Mouse (Mus musculus): ENCODE results near the gene Wasf1. TPM values are rescaled to one million over a fixed set of nuclear protein-coding genes. Genes with fewer than 3 reads are reported as not detected.

The Wasf1 gene
- polyA plus RNA-seq, 1 experiment from 2014 or later = 55.3 TPM

- WGBS = 78% methylated on average over 5 of the region's 5 CpGs
- no peak for ATAC-seq (ENCODE audit: low FRiP score)
- H3K4me2 ChIP-seq = no peak overlapping the region
Observed at GRCm38 (mm10) chr10:40971256-40971655, 88.0 kb downstream of the Wasf1 start.

DNA sequence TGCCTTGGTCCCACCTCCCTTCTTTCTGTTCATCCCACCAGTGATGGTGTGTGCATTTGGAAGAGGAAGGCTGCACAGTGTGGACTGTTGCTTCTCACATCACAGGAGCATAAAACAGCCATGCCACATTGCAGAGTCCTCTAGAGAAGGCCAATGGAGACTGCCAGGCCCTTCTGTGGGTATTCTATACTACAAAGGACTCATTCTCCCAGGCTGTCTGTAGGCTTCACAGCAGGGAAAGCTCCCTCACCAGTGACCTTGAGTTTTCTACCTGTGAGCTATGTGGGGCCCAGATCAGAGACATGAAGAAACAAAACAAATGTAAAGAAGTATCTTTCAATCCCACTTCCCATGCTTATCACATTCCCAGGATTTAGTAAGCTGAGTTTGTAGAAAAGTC lies 100.5 kb downstream of the Wasf1 start:
- H3K4me2 ChIP-seq = no peak overlapping the region
- H3K27me3 ChIP-seq (ENCODE audit: control insufficient read depth, insufficient read depth, low read length) = no peaks in the 10 kb centered on the region
- no peak overlapping the region for H3K4me3 ChIP-seq (ENCODE audit: low read depth, low read length)
- no peak overlapping the region for H3K9ac ChIP-seq (ENCODE audit: low read length)
- no peaks in the 10 kb centered on the region for H3K9me3 ChIP-seq (ENCODE audit: control insufficient read depth, low read length)
- ATAC-seq (ENCODE audit: low FRiP score) = no peak
- H3K36me3 ChIP-seq (ENCODE audit: control insufficient read depth, insufficient read depth, low read length) = no peaks in the 10 kb centered on the region
- no peak overlapping the region for H3K27ac ChIP-seq (ENCODE audit: low read depth, low read length)
- no peaks in the 10 kb centered on the region for H3K4me1 ChIP-seq (ENCODE audit: control insufficient read depth, insufficient read depth, low read length)
- DNase-seq (ENCODE audit: low spot score, missing footprints) = peak; percentile 54

More at GRCm38 (mm10) chr10:40971256-40971655, 88.0 kb downstream of the Wasf1 start:
- Histone ChIP-seq H3K9me3 (ENCODE audit: control insufficient read depth, low read length) (no peaks in the 10 kb centered on the region), H3K36me3 (ENCODE audit: control insufficient read depth, insufficient read depth, low read length) (no peaks in the 10 kb centered on the region), H3K4me1 (ENCODE audit: control insufficient read depth, insufficient read depth, low read length) (peaks cover 9% of the 10 kb centered on the region; the same call in 1 of the 2 replicates), H3K27ac (ENCODE audit: low read depth, low read length) (no peak overlapping the region), H3K9ac (ENCODE audit: low read length) (no peak overlapping the region), H3K4me3 (ENCODE audit: low read depth, low read length) (no peak overlapping the region), H3K27me3 (ENCODE audit: control insufficient read depth, insufficient read depth, low read length) (no peaks in the 10 kb centered on the region)
- peak; percentile 80 for DNase-seq (ENCODE audit: low spot score, missing footprints)

DNA sequence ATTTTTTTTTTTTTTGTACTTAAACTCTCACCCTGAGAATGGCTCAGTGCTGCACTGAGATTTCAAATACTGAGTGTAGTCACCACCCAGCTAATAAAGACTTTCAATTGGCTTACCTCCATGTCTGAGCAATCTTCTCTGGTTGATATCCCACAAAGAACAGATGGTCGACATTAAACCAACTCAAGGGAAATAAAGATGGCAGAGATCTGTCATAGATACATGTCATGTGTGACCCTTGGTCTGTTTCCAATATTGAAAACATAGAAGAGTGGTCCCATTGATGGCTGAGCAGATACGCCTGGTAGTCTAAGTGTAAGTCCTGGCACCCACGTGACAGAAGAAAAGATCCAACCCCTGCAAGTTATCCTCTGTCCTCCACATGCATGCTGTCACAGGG lies 101.3 kb downstream of the Wasf1 start:
- Histone ChIP-seq H3K9ac (ENCODE audit: low read length) (no peak overlapping the region), H3K9me3 (ENCODE audit: control insufficient read depth, low read length) (no peaks in the 10 kb centered on the region), H3K27ac (ENCODE audit: low read depth, low read length) (no peak overlapping the region), H3K27me3 (ENCODE audit: control insufficient read depth, insufficient read depth, low read length) (no peaks in the 10 kb centered on the region), H3K4me1 (ENCODE audit: control insufficient read depth, insufficient read depth, low read length) (no peaks in the 10 kb centered on the region), H3K4me3 (ENCODE audit: low read depth, low read length) (no peak overlapping the region), H3K36me3 (ENCODE audit: control insufficient read depth, insufficient read depth, low read length) (no peaks in the 10 kb centered on the region), H3K4me2 (no peak overlapping the region)
- DNase-seq (ENCODE audit: low spot score, missing footprints) (peak; percentile 31), ATAC-seq (ENCODE audit: low FRiP score) (no peak)
- WGBS = 82% methylated on average over 3 of the region's 3 CpGs

DNA sequence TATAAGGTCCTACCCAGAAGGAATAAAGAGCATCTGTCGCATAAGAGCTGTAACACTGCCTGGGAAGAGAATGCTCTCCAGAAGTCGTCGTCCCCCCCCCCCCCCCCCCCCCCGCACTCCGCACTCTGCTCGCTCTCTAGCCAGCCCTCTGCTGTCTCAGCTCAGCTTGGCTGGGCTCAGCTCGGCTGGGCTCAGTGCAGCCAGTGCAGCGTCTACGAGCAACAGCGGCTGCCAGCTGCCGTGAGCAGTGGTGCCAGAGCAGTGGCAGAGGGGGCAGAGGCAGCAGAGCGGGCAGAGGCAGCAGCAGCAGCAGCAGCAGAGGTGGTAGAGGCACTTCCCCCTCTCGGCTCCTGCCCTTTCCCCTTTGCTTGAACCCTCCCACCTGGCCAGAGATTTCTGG lies 102.1 kb downstream of the Wasf1 start:
- no peak for ATAC-seq (ENCODE audit: low FRiP score)
- no peaks in the 10 kb centered on the region for H3K4me1 ChIP-seq (ENCODE audit: control insufficient read depth, insufficient read depth, low read length)
- no peak overlapping the region for H3K4me2 ChIP-seq
- DNase-seq (ENCODE audit: low spot score, missing footprints) = no peak
- no peak overlapping the region for H3K4me3 ChIP-seq (ENCODE audit: low read depth, low read length)
- H3K27ac ChIP-seq (ENCODE audit: low read depth, low read length) = no peak overlapping the region
- H3K9me3 ChIP-seq (ENCODE audit: control insufficient read depth, low read length) = no peaks in the 10 kb centered on the region
- no peaks in the 10 kb centered on the region for H3K36me3 ChIP-seq (ENCODE audit: control insufficient read depth, insufficient read depth, low read length)
- no peak overlapping the region for H3K9ac ChIP-seq (ENCODE audit: low read length)
- WGBS = 26% methylated on average over 11 of the region's 13 CpGs
- H3K27me3 ChIP-seq (ENCODE audit: control insufficient read depth, insufficient read depth, low read length) = no peaks in the 10 kb centered on the region

Other genes starting within 250 kb of the Wasf1 start
- 0.53 and 0.65 TPM in 2 replicates for gene Mettl24, start 200.2 kb upstream of the Wasf1 start, polyA plus RNA-seq (2014; fragmentation: Nextera tagmentation; extraction: Ambion mirVana)
- gene Cdc40, start 164 bp upstream of the Wasf1 start, polyA plus RNA-seq (2014; fragmentation: Nextera tagmentation; extraction: Ambion mirVana) = 38.7 and 38.9 TPM in 2 replicates
- gene Gpr6, start 188.8 kb downstream of the Wasf1 start, polyA plus RNA-seq (2014; fragmentation: Nextera tagmentation; extraction: Ambion mirVana) = 0.10 TPM in 1 of 2 replicates, not detected in the other